Mouse (Mus musculus) adrenal gland, adult (tissue): ENCODE measurements around the gene Mrgpra9.
"Not testable (repeated sequence)": the region's sequence is repeated elsewhere in the genome, so short reads cannot be mapped to it uniquely, and the experiment has no call there.

Experiments used
- DNase-seq, 2 experiments: peaks; one replicate each; pipeline ENCODE4 v3.0.0; 2022 to 2023; ENCODE audit warnings: low spot score in 1 of 2; ENCODE audit not compliant: inconsistent age in 2 of 2

Gene Mrgpra9

DNA sequence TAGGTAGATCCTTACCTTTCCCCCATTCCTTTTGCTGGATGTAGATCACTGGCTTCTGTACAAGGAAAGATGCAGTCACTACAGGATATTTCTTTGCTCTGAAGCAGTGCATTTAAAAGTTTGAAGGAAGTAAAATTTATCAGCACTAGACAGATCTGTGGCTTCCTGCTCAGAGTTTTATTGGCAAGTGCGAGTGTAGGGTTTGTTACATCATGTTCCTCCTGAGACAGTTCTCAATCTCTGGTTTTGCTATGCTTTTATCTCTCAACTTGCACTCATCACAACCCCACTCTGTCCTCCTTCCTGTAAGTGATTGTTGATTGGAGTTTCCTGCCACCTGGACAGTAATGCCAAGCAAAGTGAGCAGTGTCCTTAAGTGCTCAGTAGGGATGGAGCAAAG lies at the start of gene Mrgpra9:
Mrgpra9 (minus strand) TSS at position 79 of the 400 bp plus-strand sequence.
- no peak for DNase-seq

- DNase-seq, result not testable (repeated sequence)
Observed at GRCm38 (mm10) chr7:47299612-47300011, 47.0 kb upstream of the Mrgpra9 start.

DNA sequence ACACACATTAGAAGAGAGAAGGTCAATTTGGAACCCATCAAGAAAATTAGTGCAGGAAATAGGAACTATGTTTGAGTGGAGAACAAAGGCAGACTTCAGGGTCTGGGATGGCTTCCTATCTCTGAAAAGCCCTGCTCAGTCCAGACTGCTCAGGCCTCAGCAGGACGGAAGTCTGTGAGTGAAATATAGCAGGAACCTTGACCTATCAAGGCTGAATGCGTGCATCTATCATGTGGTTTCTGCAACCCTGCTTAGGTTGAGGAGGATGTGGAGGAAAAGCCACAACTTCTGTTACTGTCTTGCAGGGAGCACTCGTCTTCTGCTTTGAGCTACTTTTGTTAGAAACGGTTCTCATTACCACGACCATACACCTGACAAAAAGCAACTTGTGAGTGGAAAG lies 18.9 kb upstream of the Mrgpra9 start:
- DNase-seq, result peak in 1 of 2 experiments; percentile 25

DNA sequence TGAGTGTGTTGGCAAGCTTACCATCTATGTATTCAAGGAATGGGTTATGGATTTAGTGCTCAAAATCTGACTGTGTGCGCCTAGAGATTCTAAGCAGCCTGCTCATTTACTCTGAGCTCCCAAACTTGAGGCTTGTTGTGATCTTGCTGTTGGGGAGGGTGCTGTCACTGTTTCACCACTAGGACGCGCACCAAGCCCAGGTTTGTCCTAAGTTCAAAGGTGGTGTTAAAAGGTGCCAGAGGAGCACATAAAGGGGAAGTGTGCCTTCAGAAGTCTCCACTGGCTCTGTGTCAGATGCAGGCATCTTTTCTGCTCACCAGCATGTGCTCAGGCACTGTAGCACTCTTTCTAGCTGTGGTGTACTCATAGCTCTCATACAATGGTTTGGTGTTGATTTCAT lies 8.0 kb downstream of the Mrgpra9 start:
- peak in 1 of 2 experiments; percentile 22 for DNase-seq

DNA sequence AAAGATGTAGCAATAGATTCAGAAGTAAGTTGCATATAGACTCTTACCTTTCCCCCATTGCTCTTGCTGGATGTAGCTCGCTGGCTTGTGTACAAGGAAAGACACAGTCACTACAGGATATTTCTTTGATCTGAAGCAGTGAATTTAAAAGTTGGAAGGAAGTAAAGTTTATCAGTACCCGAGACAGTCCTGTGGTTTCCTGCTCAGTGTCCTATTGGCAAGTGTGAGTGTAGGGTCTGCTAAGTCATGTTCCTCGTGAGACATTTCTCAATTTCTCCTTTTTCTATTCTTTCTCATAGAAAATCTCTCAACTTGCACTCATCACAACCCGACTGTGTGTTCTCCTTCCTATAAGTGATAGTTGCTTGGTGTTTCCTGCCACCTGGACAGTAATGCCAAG lies 47.8 kb downstream of the Mrgpra9 start, which contains the start of gene Mrgpra6:
Mrgpra6 (minus strand) TSS at position 91 of the 400 bp plus-strand sequence.
- DNase-seq, result no peak

DNA sequence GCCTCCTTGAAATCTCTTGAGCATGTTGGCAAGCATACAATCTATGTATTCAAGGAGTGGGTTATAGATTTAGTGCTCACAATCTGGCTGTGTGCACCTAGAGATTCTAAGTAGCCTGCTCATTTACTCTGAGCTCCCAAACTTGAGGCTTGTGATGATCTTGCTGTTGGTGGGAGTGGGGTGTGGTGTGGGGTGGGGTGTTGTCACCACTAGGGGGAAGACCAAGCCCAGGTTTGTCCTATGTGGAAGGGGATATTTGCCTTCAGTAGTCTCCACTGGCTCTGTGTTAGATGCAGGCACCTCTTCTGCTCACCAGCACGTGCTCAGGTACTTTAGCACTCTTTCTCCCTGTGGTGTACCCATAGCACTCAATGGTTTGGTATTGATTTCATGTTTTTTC lies 57.4 kb downstream of the Mrgpra9 start:
- no peak for DNase-seq
